Mouse (Mus musculus) spleen, adult 2 months (tissue): Measurements from ENCODE around the gene C1rb. TPM values are rescaled to one million over a fixed set of nuclear protein-coding genes. Genes with fewer than 3 reads are reported as not detected.
"Not testable (repeated sequence)": the region's sequence is repeated elsewhere in the genome, so short reads cannot be mapped to it uniquely, and the experiment has no call there.

Experiments
- DNase-seq, 2 experiments: peaks; one replicate each; pipeline versions ENCODE4 v3.0.0 to v3.0.0-alpha.2; 2012 to 2021; ENCODE audit warnings: low spot score in 2 of 2, low read depth in 1 of 2
- H3K27ac ChIP-seq: fragments of 200-500 bp; 2 replicates; pipeline ENCODE4 v1.5.1; 2012; ENCODE audit warnings: low read length, inconsistent platforms; ENCODE audit not compliant: insufficient read depth
- H3K27me3 ChIP-seq: fragments of 200-500 bp; 2 replicates; pipeline ENCODE4 v1.6.1; 2012; ENCODE audit warnings: mild to moderate bottlenecking, moderate library complexity, low read length, inconsistent platforms; ENCODE audit not compliant: control insufficient read depth, insufficient read depth
- H3K36me3 ChIP-seq: fragments of 200-500 bp; 2 replicates; pipeline ENCODE4 v1.6.1; 2012; ENCODE audit warnings: mild to moderate bottlenecking, low read length, inconsistent platforms; ENCODE audit not compliant: control insufficient read depth, insufficient read depth
- H3K4me1 ChIP-seq: fragments of 200-500 bp; 2 replicates; pipeline ENCODE4 v1.6.1; 2011; ENCODE audit warnings: inconsistent platforms; ENCODE audit not compliant: control insufficient read depth, insufficient read depth, insufficient read length
- H3K4me3 ChIP-seq: fragments of 200-500 bp; 2 replicates; pipeline ENCODE4 v1.5.1; 2011; ENCODE audit warnings: mild to moderate bottlenecking, inconsistent platforms; ENCODE audit not compliant: insufficient read depth, insufficient read length; ENCODE audit errors: extremely low read depth
- CTCF ChIP-seq: fragments of 200-500 bp; IDR thresholded peaks from 2 replicates; pipeline ENCODE4 v1.5.1; 2011; ENCODE audit warnings: mild to moderate bottlenecking, inconsistent platforms; ENCODE audit not compliant: insufficient read depth, insufficient read length, insufficient replicate concordance; ENCODE audit errors: extremely low read depth
- POLR2A ChIP-seq: fragments of 200-500 bp; IDR thresholded peaks from 2 replicates; pipeline ENCODE4 v1.6.1; 2011; ENCODE audit warnings: low read depth, low read length, inconsistent platforms
- WGBS: fragments of 180-500 bp; shearing (Covaris S2); methylation state at CpG from one replicate; pipeline ENCODE4 v1.1.7; 2018; 5-methylcytosine and 5-hydroxymethylcytosine counted together
- polyA plus RNA-seq: library from polyadenylated mRNA; depleted of rRNA; stranded (reverse); fragments of >200 nt; gene quantifications from 2 replicates; pipeline ENCODE4 v1.2.3, GENCODE M21; 2012; rRNA removed

Gene C1rb
- polyA plus RNA-seq: 0.05 TPM in 1 of 2 replicates, not detected in the other

DNA sequence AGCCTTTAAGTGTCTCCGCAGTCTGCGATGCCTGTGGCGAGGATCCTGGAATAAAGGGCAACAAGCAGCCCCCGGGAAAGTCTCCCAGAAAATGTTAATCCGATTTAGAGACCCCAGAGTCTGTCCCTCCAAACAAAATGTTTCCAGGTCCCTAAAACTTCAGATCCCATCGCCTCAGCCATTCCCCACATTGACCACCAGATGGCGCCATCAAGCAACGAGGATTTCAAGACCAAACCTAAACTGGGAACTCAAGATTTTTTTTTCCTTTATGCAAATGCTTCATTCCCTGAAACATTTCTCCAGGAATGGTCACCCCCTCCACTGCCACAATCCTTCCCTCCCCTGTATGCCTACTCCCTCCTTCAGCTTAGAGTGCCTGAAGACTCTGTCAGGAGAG, at the start of gene C1rb:
Gene C1rb, plus strand, starts transcription at position 269 of the 400 bp plus-strand sequence.
- Histone ChIP-seq H3K27ac (no peak within 1 kb of the TSS), H3K36me3 (no peaks in the 10 kb centered on the region), H3K4me1 (no peaks in the 10 kb centered on the region), H3K4me3 (no peak within 1 kb of the TSS), H3K27me3 (no peaks in the 10 kb centered on the region)
- peak; percentile 15 to 31 for DNase-seq
- TF ChIP-seq CTCF (peak; percentile 67; the same call in 1 of the 2 replicates), POLR2A (no peak)
- WGBS: 5% methylated on average over 8 of the region's 8 CpGs

DNA sequence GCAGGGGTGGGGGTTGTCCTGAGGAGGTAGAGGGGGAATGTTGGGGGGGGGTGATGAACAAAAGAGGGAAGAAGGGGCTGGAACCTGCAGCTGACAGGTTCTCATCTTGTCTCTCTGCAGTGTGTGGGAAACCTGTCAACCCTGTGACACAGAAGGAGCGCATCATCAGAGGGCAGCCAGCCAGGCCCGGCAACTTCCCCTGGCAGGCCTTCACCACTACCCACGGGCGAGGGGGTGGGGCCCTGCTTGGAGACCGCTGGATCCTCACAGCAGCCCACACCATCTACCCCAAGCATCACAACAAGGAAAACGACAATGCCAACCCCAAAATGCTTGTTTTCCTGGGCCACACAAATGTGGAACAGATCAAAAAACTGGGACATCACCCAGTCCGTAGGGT, 48.0 kb upstream of the C1rb start:
- not testable (repeated sequence) for H3K27me3 ChIP-seq, DNase-seq, H3K36me3 ChIP-seq, H3K27ac ChIP-seq, H3K4me1 ChIP-seq, H3K4me3 ChIP-seq
- 50% methylated on average over 7 of the region's 7 CpGs for WGBS

- no peak for TF ChIP-seq POLR2A
- TF ChIP-seq CTCF: no peak
- no peak for DNase-seq
- H3K27me3 ChIP-seq: no peaks in the 10 kb centered on the region
- no peaks in the 10 kb centered on the region for H3K36me3 ChIP-seq
- WGBS: 85% methylated on average over 3 of the region's 3 CpGs
- no peak overlapping the region for H3K27ac ChIP-seq
- H3K4me1 ChIP-seq: no peaks in the 10 kb centered on the region
- no peak overlapping the region for H3K4me3 ChIP-seq
These were observed 42.2 kb upstream of the C1rb start for GRCm38 (mm10) chr6:124527881-124528280.

GRCm38 (mm10) chr6:124531077-124531476, 39.0 kb upstream of the C1rb start:
- H3K4me3 ChIP-seq: no peak overlapping the region
- H3K27ac ChIP-seq: no peak overlapping the region
- H3K27me3 ChIP-seq: no peaks in the 10 kb centered on the region
- no peak for TF ChIP-seq POLR2A
- TF ChIP-seq CTCF: no peak
- WGBS: 91% methylated on average over 8 of the region's 8 CpGs
- no peaks in the 10 kb centered on the region for H3K4me1 ChIP-seq
- DNase-seq: no peak
- no peaks in the 10 kb centered on the region for H3K36me3 ChIP-seq

- H3K4me1 ChIP-seq, H3K27ac ChIP-seq, H3K4me3 ChIP-seq, DNase-seq, H3K36me3 ChIP-seq, H3K27me3 ChIP-seq: not testable (repeated sequence)
- WGBS: 77% methylated on average over 8 of the region's 8 CpGs
These were observed 33.8 kb upstream of the C1rb start for GRCm38 (mm10) chr6:124536125-124536829.

- not testable (repeated sequence) for H3K4me3 ChIP-seq, H3K27ac ChIP-seq, H3K4me1 ChIP-seq, H3K27me3 ChIP-seq, H3K36me3 ChIP-seq, DNase-seq
- 77% methylated on average over 2 of the region's 2 CpGs for WGBS
These were observed 28.9 kb upstream of the C1rb start for GRCm38 (mm10) chr6:124541176-124541575.

DNA sequence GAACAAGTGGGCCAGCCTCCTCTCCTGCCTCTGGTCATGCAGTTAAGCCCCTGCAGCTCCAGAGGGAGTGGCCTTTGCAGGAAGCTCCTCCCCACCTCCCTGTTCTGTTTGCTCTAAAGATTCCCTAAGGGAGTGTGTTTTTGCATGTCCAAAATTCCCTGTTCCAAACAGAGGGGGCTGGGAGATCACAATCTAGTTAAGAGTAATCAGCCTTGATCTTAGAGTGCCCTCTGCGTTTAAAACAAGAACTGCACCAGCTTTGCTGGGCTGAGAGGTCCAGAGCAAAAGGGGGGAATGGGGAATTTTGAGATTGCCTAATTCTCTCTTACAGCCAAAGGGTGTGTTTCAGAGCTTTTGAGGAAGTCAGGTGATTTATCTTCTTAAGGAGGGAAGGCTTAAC, 27.8 kb upstream of the C1rb start, which contains the start of gene C1s1:
Gene C1s1, minus strand, starts transcription at position 76 of the 400 bp plus-strand sequence.
- WGBS: 6% methylated on average over 1 of the region's 1 CpGs
- not testable (repeated sequence) for H3K4me3 ChIP-seq, H3K27ac ChIP-seq, H3K27me3 ChIP-seq, H3K36me3 ChIP-seq, H3K4me1 ChIP-seq
- TF ChIP-seq CTCF: peak; percentile 11; the same call in 1 of the 2 replicates
- DNase-seq: peak in 1 of 2 experiments; percentile 5
